Mouse (Mus musculus) E14TG2a.4 (cell line): ENCODE results near the gene Fbn1.

ENCODE experiments used
- CTCF ChIP-seq: conservative IDR thresholded peaks from 2 replicates; pipeline ENCODE4 v1.5.1; 2014; ENCODE audit warnings: low read length
- NANOG ChIP-seq: IDR thresholded peaks from 2 replicates; pipeline ENCODE4 v1.6.1; 2014; ENCODE audit warnings: borderline replicate concordance, low read length, mixed read lengths
- POU5F1 ChIP-seq: IDR thresholded peaks from 2 replicates; pipeline ENCODE4 v1.6.1; 2014; ENCODE audit warnings: low read length, borderline replicate concordance

- TF ChIP-seq CTCF = no peak
- no peak for TF ChIP-seq NANOG
- TF ChIP-seq POU5F1 = no peak
These were observed 76.3 kb downstream of the Fbn1 start for GRCm38 (mm10) chr2:125431491-125431890.
